Mouse (Mus musculus): ENCODE measurements at regions not wholly inside any gene's neighbourhood (a gene's known extent, or its start where the extent isn't known, plus 50 kb on each side); places are given as distances from the start of the nearest gene placed in this dataset.
"Not testable (repeated sequence)": the region's sequence is repeated elsewhere in the genome, so short reads cannot be mapped to it uniquely, and the experiment has no call there.

- peak; percentile 4 for DNase-seq
- intact Hi-C loops (cut with DNase I): loop anchor here (10.0 kb wide), 1 partner anchor 273 kb away; the partner anchor contains the start of gene Ppp3r2
Observed at GRCm38 (mm10) chr4:49958275-49958674, 112.7 kb upstream of the Grin3a start.

- DNase-seq: no peak
- intact Hi-C loops (cut with DNase I): loop anchor here (10.0 kb wide), 1 partner anchor 272 kb away; the partner anchor contains the start of gene Ppp3r2
Observed at GRCm38 (mm10) chr4:49956855-49957254, 111.3 kb upstream of the Grin3a start.

- DNase-seq: no peak
- intact Hi-C loops (cut with DNase I): no loop called here
Observed at GRCm38 (mm10) chr4:49946306-49946705, 100.8 kb upstream of the Grin3a start.

GRCm38 (mm10) chr4:49937471-49937870 is 91.9 kb upstream of the Grin3a start:
- no peak for DNase-seq
- intact Hi-C loops (cut with DNase I): no loop called here

- intact Hi-C loops (cut with DNase I); DNase-seq: not testable (repeated sequence)
Observed at GRCm38 (mm10) chr4:49929636-49930035, 84.1 kb upstream of the Grin3a start.

GRCm38 (mm10) chr4:49927045-49927444 is 81.5 kb upstream of the Grin3a start:
- intact Hi-C loops (cut with DNase I): no loop called here
- no peak for DNase-seq

- intact Hi-C loops (cut with DNase I): no loop called here
- DNase-seq: no peak
Observed at GRCm38 (mm10) chr4:49914221-49914620, 68.7 kb upstream of the Grin3a start.

GRCm38 (mm10) chr4:49913636-49914035 is 68.1 kb upstream of the Grin3a start:
- intact Hi-C loops (cut with DNase I): no loop called here

More at GRCm38 (mm10) chr4:49913636-49914035, 68.1 kb upstream of the Grin3a start:
- DNase-seq: peak; percentile 86

Data from left cerebral cortex, postnatal 4 days (tissue).